Mouse (Mus musculus): ENCODE results near the gene Crtap. TPM values are rescaled to one million over a fixed set of nuclear protein-coding genes. Genes with fewer than 3 reads are reported as not detected.

Gene Crtap
- 45.7 and 53.3 TPM in 2 replicates for polyA plus RNA-seq (2011; ENCODE audit: insufficient read depth, insufficient read length, low read depth, missing spikeins)

GRCm38 (mm10) chr9:114389905-114390748 is at the start of gene Crtap:
Gene Crtap, minus strand, starts transcription at chr9:114390675.
- Histone ChIP-seq H3K4me1 (ENCODE audit: control insufficient read depth, insufficient read depth, low read length) (peaks cover 2% of the 10 kb centered on the region), H3K4me3 (ENCODE audit: low read depth, low read length) (peak within 1 kb of the TSS; percentile 91), H3K27me3 (ENCODE audit: control insufficient read depth, insufficient read depth, low read length, poor library complexity, severe bottlenecking) (no peaks in the 10 kb centered on the region), H3K9me3 (replicated peaks; ENCODE audit: control insufficient read depth, insufficient read depth, low read length, poor library complexity, severe bottlenecking) (no peaks in the 10 kb centered on the region), H3K27ac (ENCODE audit: insufficient read depth, low read length) (peak within 1 kb of the TSS; percentile 68), H3K36me3 (ENCODE audit: control insufficient read depth, insufficient read depth, low read length, poor library complexity, severe bottlenecking) (no peaks in the 10 kb centered on the region), H3K9ac (ENCODE audit: low read depth, poor library complexity, severe bottlenecking) (peak within 1 kb of the TSS; percentile 82)
- 0 out of 2 replicates have a peak, but pooled peaks have one; percentile 34 for TF ChIP-seq EP300 (IDR thresholded peaks at IDR 0.05; ENCODE audit: insufficient read depth, low read depth, low read length)
- peak; percentile 68 for TF ChIP-seq POLR2A (IDR thresholded peaks at IDR 0.05; ENCODE audit: insufficient read depth, low read length)
- no peak for TF ChIP-seq CTCF (IDR thresholded peaks at IDR 0.05; ENCODE audit: low read depth, low read length)

GRCm38 (mm10) chr9:114435668-114436067 is 45.2 kb upstream of the Crtap start:
- Histone ChIP-seq H3K4me3 (ENCODE audit: low read depth, low read length) (no peak overlapping the region), H3K9ac (ENCODE audit: low read depth, poor library complexity, severe bottlenecking) (no peak overlapping the region), H3K9me3 (replicated peaks; ENCODE audit: control insufficient read depth, insufficient read depth, low read length, poor library complexity, severe bottlenecking) (no peaks in the 10 kb centered on the region), H3K36me3 (ENCODE audit: control insufficient read depth, insufficient read depth, low read length, poor library complexity, severe bottlenecking) (peaks cover 12% of the 10 kb centered on the region), H3K27me3 (ENCODE audit: control insufficient read depth, insufficient read depth, low read length, poor library complexity, severe bottlenecking) (no peaks in the 10 kb centered on the region), H3K27ac (ENCODE audit: insufficient read depth, low read length) (no peak overlapping the region), H3K4me1 (ENCODE audit: control insufficient read depth, insufficient read depth, low read length) (peaks cover 2% of the 10 kb centered on the region)
- TF ChIP-seq EP300 (IDR thresholded peaks at IDR 0.05; ENCODE audit: insufficient read depth, low read depth, low read length) (no peak), POLR2A (IDR thresholded peaks at IDR 0.05; ENCODE audit: insufficient read depth, low read length) (no peak), CTCF (IDR thresholded peaks at IDR 0.05; ENCODE audit: low read depth, low read length) (no peak)

- Histone ChIP-seq H3K4me1 (ENCODE audit: control insufficient read depth, insufficient read depth, low read length) (peaks cover 3% of the 10 kb centered on the region), H3K36me3 (ENCODE audit: control insufficient read depth, insufficient read depth, low read length, poor library complexity, severe bottlenecking) (peaks cover 13% of the 10 kb centered on the region), H3K4me3 (ENCODE audit: low read depth, low read length) (no peak overlapping the region), H3K27me3 (ENCODE audit: control insufficient read depth, insufficient read depth, low read length, poor library complexity, severe bottlenecking) (no peaks in the 10 kb centered on the region), H3K9ac (ENCODE audit: low read depth, poor library complexity, severe bottlenecking) (no peak overlapping the region), H3K9me3 (replicated peaks; ENCODE audit: control insufficient read depth, insufficient read depth, low read length, poor library complexity, severe bottlenecking) (peaks cover 8% of the 10 kb centered on the region; the same call in 1 of the 2 replicates), H3K27ac (ENCODE audit: insufficient read depth, low read length) (no peak overlapping the region)
- TF ChIP-seq CTCF (IDR thresholded peaks at IDR 0.05; ENCODE audit: low read depth, low read length): no peak
Measured at GRCm38 (mm10) chr9:114428103-114428834, 37.8 kb upstream of the Crtap start.

- Histone ChIP-seq H3K4me1 (ENCODE audit: control insufficient read depth, insufficient read depth, low read length) (peaks cover 3% of the 10 kb centered on the region), H3K4me3 (ENCODE audit: low read depth, low read length) (no peak overlapping the region), H3K27me3 (ENCODE audit: control insufficient read depth, insufficient read depth, low read length, poor library complexity, severe bottlenecking) (no peaks in the 10 kb centered on the region), H3K27ac (ENCODE audit: insufficient read depth, low read length) (no peak overlapping the region), H3K9me3 (replicated peaks; ENCODE audit: control insufficient read depth, insufficient read depth, low read length, poor library complexity, severe bottlenecking) (peaks cover 8% of the 10 kb centered on the region; the same call in 1 of the 2 replicates), H3K9ac (ENCODE audit: low read depth, poor library complexity, severe bottlenecking) (no peak overlapping the region), H3K36me3 (ENCODE audit: control insufficient read depth, insufficient read depth, low read length, poor library complexity, severe bottlenecking) (peaks cover 15% of the 10 kb centered on the region)
- no peak for TF ChIP-seq EP300 (IDR thresholded peaks at IDR 0.05; ENCODE audit: insufficient read depth, low read depth, low read length)
- no peak for TF ChIP-seq CTCF (IDR thresholded peaks at IDR 0.05; ENCODE audit: low read depth, low read length)
- TF ChIP-seq POLR2A (IDR thresholded peaks at IDR 0.05; ENCODE audit: insufficient read depth, low read length): no peak
Measured at GRCm38 (mm10) chr9:114427425-114427824, 37.0 kb upstream of the Crtap start.

GRCm38 (mm10) chr9:114426201-114426600 is 35.7 kb upstream of the Crtap start:
- Histone ChIP-seq H3K4me3 (ENCODE audit: low read depth, low read length) (no peak overlapping the region), H3K27ac (ENCODE audit: insufficient read depth, low read length) (no peak overlapping the region), H3K9ac (ENCODE audit: low read depth, poor library complexity, severe bottlenecking) (no peak overlapping the region), H3K9me3 (replicated peaks; ENCODE audit: control insufficient read depth, insufficient read depth, low read length, poor library complexity, severe bottlenecking) (peaks cover 8% of the 10 kb centered on the region; the same call in 1 of the 2 replicates), H3K36me3 (ENCODE audit: control insufficient read depth, insufficient read depth, low read length, poor library complexity, severe bottlenecking) (peaks cover 20% of the 10 kb centered on the region), H3K27me3 (ENCODE audit: control insufficient read depth, insufficient read depth, low read length, poor library complexity, severe bottlenecking) (no peaks in the 10 kb centered on the region), H3K4me1 (ENCODE audit: control insufficient read depth, insufficient read depth, low read length) (peaks cover 3% of the 10 kb centered on the region)
- TF ChIP-seq CTCF (IDR thresholded peaks at IDR 0.05; ENCODE audit: low read depth, low read length) (no peak), POLR2A (IDR thresholded peaks at IDR 0.05; ENCODE audit: insufficient read depth, low read length) (no peak), EP300 (IDR thresholded peaks at IDR 0.05; ENCODE audit: insufficient read depth, low read depth, low read length) (no peak)

Data from ES-Bruce4 (cell line).